ENCODE assay signal across 8 mouse cellular contexts in the genomic region with DNA sequence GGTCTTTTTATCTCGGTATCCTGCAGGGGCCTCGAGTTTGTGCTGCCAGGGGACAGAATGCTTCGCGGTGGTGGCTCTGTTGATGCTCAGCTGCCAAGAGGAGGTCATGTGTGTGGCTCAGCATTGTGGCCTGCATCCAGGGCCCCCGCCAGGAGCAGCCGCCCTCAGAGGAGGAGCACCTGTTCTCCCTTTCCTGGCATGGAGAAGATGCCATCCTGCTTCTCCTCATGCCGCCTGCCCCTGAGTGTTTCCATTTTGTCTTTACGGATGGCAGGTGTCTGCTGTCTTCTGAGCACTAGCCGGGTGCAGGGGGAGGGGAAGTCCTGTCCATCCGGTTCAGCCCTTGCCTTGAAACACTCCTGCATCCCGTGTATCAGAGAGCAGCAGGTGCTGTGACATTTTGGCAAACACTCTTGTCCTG.
DNase-seq lines count a peak whose midpoint lies in the region; ATAC-seq and TF ChIP-seq lines count a peak whose summit lies in the region.

No protein-coding gene starts in this region.

- no peak for ATAC-seq in heart, embryonic 13.5 days (ENCODE audit: extremely low read depth, insufficient number of reproducible peaks, low FRiP score, low TSS enrichment)
- ATAC-seq in liver, postnatal 0 days: no peak

- H3K4me1 ChIP-seq in heart, embryonic 13.5 days: peaks cover 8% of the 10 kb centered on the region
- H3K4me1 ChIP-seq in liver, postnatal 0 days (ENCODE audit: insufficient read depth): no peaks in the 10 kb centered on the region

- no peak overlapping the region for H3K27ac ChIP-seq in heart, embryonic 13.5 days (replicated peaks)
- H3K27ac ChIP-seq in liver, postnatal 0 days (ENCODE audit: low read depth): no peak overlapping the region

- no peak overlapping the region for H3K4me3 ChIP-seq in heart, embryonic 13.5 days
- no peak overlapping the region for H3K4me3 ChIP-seq in liver, postnatal 0 days (ENCODE audit: low read depth, low read length)

- H3K36me3 ChIP-seq in heart, embryonic 13.5 days: no peaks in the 10 kb centered on the region
- no peaks in the 10 kb centered on the region for H3K36me3 ChIP-seq in liver, postnatal 0 days (replicated peaks; ENCODE audit: insufficient read depth, low read length)

- 35% methylated on average over 11 of the region's 11 CpGs for WGBS in heart, embryonic 13.5 days
- WGBS in liver, postnatal 0 days (ENCODE audit: insufficient replicate concordance): 43% methylated on average over 11 of the region's 11 CpGs

- no peak overlapping the region for H3K9ac ChIP-seq in heart, embryonic 13.5 days
- H3K9ac ChIP-seq in liver, postnatal 0 days (replicated peaks): no peak overlapping the region

- H3K4me2 ChIP-seq in heart, embryonic 13.5 days: peak overlapping the region; percentile 10; the same call in 1 of the 2 replicates
- no peak overlapping the region for H3K4me2 ChIP-seq in liver, postnatal 0 days (ENCODE audit: low read depth, low read length)

- no peaks in the 10 kb centered on the region for H3K27me3 ChIP-seq in heart, embryonic 13.5 days (replicated peaks)
- H3K27me3 ChIP-seq in liver, postnatal 0 days (ENCODE audit: insufficient read depth, low read length): no peaks in the 10 kb centered on the region

- TF ChIP-seq CTCF in liver, postnatal 0 days (IDR thresholded peaks at IDR 0.05; ENCODE audit: low read depth): no peak

- intact Hi-C loops in heart, postnatal 36 days (cut with DNase I): no loop called here
- intact Hi-C loops in left cerebral cortex, postnatal 25 days (cut with DNase I): loop anchor here (5.0 kb wide), 1 partner anchor 75 kb away; no protein-coding TSS in a partner anchor

- H3K9me3 ChIP-seq in heart, embryonic 13.5 days: no peaks in the 10 kb centered on the region
- H3K9me3 ChIP-seq in liver, postnatal 0 days (ENCODE audit: low read length): no peaks in the 10 kb centered on the region

- no peak for TF ChIP-seq EP300 in liver, postnatal 0 days (IDR thresholded peaks at IDR 0.05; ENCODE audit: low read depth)

- DNase-seq in heart, postnatal 36 days: no peak
- peak; percentile 20 for DNase-seq in ZHBTc4 (ENCODE audit: low read depth, low spot score)
- peak; percentile 98 to 99 for DNase-seq in cerebellum, postnatal 36 days
- DNase-seq in left cerebral cortex, postnatal 25 days (ENCODE audit: low spot score in 2 of 2): peak; percentile 22 to 26
- DNase-seq in thymus, postnatal 4 days: no peak
- DNase-seq in spleen, adult 18-20 months: no peak
- DNase-seq in liver, postnatal 0 days: no peak

Comparison
In these comparisons a context has a peak if more than half of its experiments do, and no peak if none do; other contexts are left out.
1. DNase-seq: peak in ZHBTc4 (single experiment), cerebellum, postnatal 36 days (2 of 2) and left cerebral cortex, postnatal 25 days (2 of 2); none in heart, postnatal 36 days (0 of 2), thymus, postnatal 4 days (single experiment), spleen, adult 18-20 months (0 of 2) and liver, postnatal 0 days (single experiment).